Mouse (Mus musculus) right cerebral cortex, postnatal 14 days (tissue): ENCODE data around the gene Nfu1.
A peak's percentile ranks its signal among the peaks of the same experiment; 100 is the strongest.

ENCODE experiments used
- DNase-seq: peaks from one replicate; pipeline ENCODE4 v3.0.0; 2022

Gene Nfu1

GRCm38 (mm10) chr6:87008887-87009286 is at the start of gene Nfu1:
Nfu1 (plus strand) TSS chr6:87009236.
- no peak for DNase-seq

- DNase-seq: no peak
Observed at GRCm38 (mm10) chr6:86963987-86964685, 44.9 kb upstream of the Nfu1 start.

- no peak for DNase-seq
Observed at GRCm38 (mm10) chr6:86967166-86967565, 41.9 kb upstream of the Nfu1 start.

- DNase-seq: no peak
Observed at GRCm38 (mm10) chr6:86973956-86974355, 35.1 kb upstream of the Nfu1 start.

GRCm38 (mm10) chr6:86978156-86978908 is 30.7 kb upstream of the Nfu1 start:
- DNase-seq: no peak

- DNase-seq: no peak
Observed at GRCm38 (mm10) chr6:86978909-86979265, 30.1 kb upstream of the Nfu1 start.

- no peak for DNase-seq
Observed at GRCm38 (mm10) chr6:86981206-86981605, 27.8 kb upstream of the Nfu1 start.

- DNase-seq: no peak
Observed at GRCm38 (mm10) chr6:86985314-86986106, 23.5 kb upstream of the Nfu1 start.

GRCm38 (mm10) chr6:86989576-86989975 is 19.5 kb upstream of the Nfu1 start:
- DNase-seq: no peak

GRCm38 (mm10) chr6:86991041-86991440 is 18.0 kb upstream of the Nfu1 start:
- no peak for DNase-seq

- DNase-seq: no peak
Observed at GRCm38 (mm10) chr6:86992349-86992748, 16.7 kb upstream of the Nfu1 start.

- DNase-seq: no peak
Observed at GRCm38 (mm10) chr6:86994254-86994653, 14.8 kb upstream of the Nfu1 start.

- DNase-seq: peak; percentile 42
Observed at GRCm38 (mm10) chr6:86996629-86997307, 12.3 kb upstream of the Nfu1 start.

GRCm38 (mm10) chr6:86997360-86997759 is 11.7 kb upstream of the Nfu1 start:
- no peak for DNase-seq

GRCm38 (mm10) chr6:87001995-87002394 is 7.0 kb upstream of the Nfu1 start:
- DNase-seq: no peak

- DNase-seq: peak; percentile 89
Observed at GRCm38 (mm10) chr6:87002521-87003055, 6.4 kb upstream of the Nfu1 start.

- DNase-seq: no peak
Observed at GRCm38 (mm10) chr6:87004099-87004498, 4.9 kb upstream of the Nfu1 start.

GRCm38 (mm10) chr6:87005577-87005976 is 3.5 kb upstream of the Nfu1 start:
- no peak for DNase-seq

- DNase-seq: peak; percentile 95
Observed at GRCm38 (mm10) chr6:87009692-87010328, 774 bp downstream of the Nfu1 start.

- peak; percentile 44 for DNase-seq
Observed at GRCm38 (mm10) chr6:87016916-87017315, 7.9 kb downstream of the Nfu1 start.

- DNase-seq: no peak
Observed at GRCm38 (mm10) chr6:87018874-87019273, 9.8 kb downstream of the Nfu1 start.

GRCm38 (mm10) chr6:87021791-87022190 is 12.8 kb downstream of the Nfu1 start:
- no peak for DNase-seq
